Mouse (Mus musculus): Measurements from ENCODE around the gene Tcf7l1. TPM values are rescaled to one million over a fixed set of nuclear protein-coding genes. Genes with fewer than 3 reads are reported as not detected.

Tcf7l1 gene
- total and polyA plus RNA-seq, 3 experiments = not detected

DNA sequence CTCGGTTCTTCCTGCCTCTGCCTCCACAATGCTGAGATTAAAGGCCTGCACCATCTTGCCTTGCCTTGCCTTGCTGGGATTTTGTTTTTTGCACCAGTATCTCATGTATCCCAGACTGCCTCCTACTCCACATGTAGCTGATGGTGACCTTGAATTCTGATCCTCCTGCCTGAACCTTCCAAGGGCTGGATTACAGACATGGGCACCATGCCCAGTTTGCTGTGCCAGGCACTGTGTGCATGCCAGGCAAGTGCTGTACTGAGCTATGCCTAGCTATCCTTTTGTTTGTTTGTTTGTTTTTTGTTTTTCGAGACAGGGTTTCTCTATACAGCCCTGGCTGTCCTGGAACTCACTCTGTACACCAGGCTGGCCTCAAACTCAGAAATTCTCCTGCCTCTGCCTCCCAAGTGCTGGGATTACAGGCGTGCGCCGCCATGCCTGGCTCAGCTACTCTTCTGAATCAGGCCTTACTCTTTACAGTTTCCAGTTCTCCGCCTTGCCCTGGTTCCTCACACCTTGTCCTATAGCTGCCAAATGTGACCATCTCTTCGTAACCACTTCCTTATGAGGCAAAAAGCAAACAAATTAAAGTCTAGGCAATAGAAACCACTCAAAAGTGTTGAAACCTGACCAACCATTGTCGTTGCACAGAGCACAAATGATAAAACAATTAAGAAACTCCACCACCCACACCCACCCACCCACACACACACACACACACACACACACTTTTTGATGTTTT, 165.2 kb downstream of the Tcf7l1 start:
- Histone ChIP-seq H3K79me2 (ENCODE audit: control insufficient read depth, insufficient read depth, low read length, poor library complexity) (no peaks in the 10 kb centered on the region), H3K4me1 (ENCODE audit: control insufficient read depth in 1 of 2, insufficient read depth in 2 of 2, low read length in 2 of 2) (no peaks in the 10 kb centered on the region), H3K9ac (ENCODE audit: control insufficient read depth, low read depth, low read length, poor library complexity, severe bottlenecking) (no peak overlapping the region), H3K9me3 (replicated peaks; ENCODE audit: insufficient read depth, low read length) (no peaks in the 10 kb centered on the region), H3K27ac (ENCODE audit: control insufficient read depth, low read depth, low read length) (no peak overlapping the region), H3K36me3 (ENCODE audit: control insufficient read depth in 1 of 2, insufficient read depth in 2 of 2, low read length in 2 of 2) (0 out of 4 replicates have a peak, but pooled peaks cover 0 to 2% of the 10 kb centered on the region in 2 experiments), H3K27me3 (ENCODE audit: control insufficient read depth in 1 of 2, insufficient read depth in 2 of 2, low read length in 2 of 2) (peaks cover 2 to 7% of the 10 kb centered on the region in 2 experiments; a peak in 3 of 4 replicates), H3K4me3 (ENCODE audit: control insufficient read depth in 1 of 2, insufficient read depth in 1 of 2, low read depth in 2 of 2, low read length in 2 of 2) (no peak overlapping the region)
- TF ChIP-seq UBTF (IDR thresholded peaks at IDR 0.05; ENCODE audit: borderline replicate concordance, insufficient read depth, low read depth, low read length) = no peak
- TF ChIP-seq JUND (IDR thresholded peaks at IDR 0.05; ENCODE audit: low read depth, low read length) = no peak
- TF ChIP-seq CHD2 (IDR thresholded peaks at IDR 0.05; ENCODE audit: low read length) = no peak
- no peak for TF ChIP-seq POLR2AphosphoS5 (IDR thresholded peaks at IDR 0.05; ENCODE audit: borderline replicate concordance, low read depth, low read length)
- no peak for TF ChIP-seq MXI1 (IDR thresholded peaks at IDR 0.05; ENCODE audit: low read depth, low read length)
- no peak for TF ChIP-seq MEF2A (IDR thresholded peaks at IDR 0.05; ENCODE audit: extremely low read depth, insufficient replicate concordance, low read depth, low read length, poor library complexity, severe bottlenecking)
- TF ChIP-seq EP300 (IDR thresholded peaks at IDR 0.05; ENCODE audit: low read depth in 1 of 2, low read length in 2 of 2) = no peak
- no peak for TF ChIP-seq HCFC1 (IDR thresholded peaks at IDR 0.05; ENCODE audit: low read depth, low read length)
- TF ChIP-seq TAL1 (IDR thresholded peaks at IDR 0.05; ENCODE audit: low read length) = no peak
- no peak for TF ChIP-seq MAZ (IDR thresholded peaks at IDR 0.05; ENCODE audit: low read depth, low read length)
- TF ChIP-seq MAFK (IDR thresholded peaks at IDR 0.05; ENCODE audit: borderline replicate concordance, low read depth, low read length) = no peak
- no peak for TF ChIP-seq CTCF (IDR thresholded peaks at IDR 0.05 in 2 of 3, conservative IDR thresholded peaks at IDR 0.05 in 1 of 3; ENCODE audit: control insufficient read depth in 1 of 3, insufficient read depth in 1 of 3, low read depth in 2 of 3, low read length in 3 of 3, poor library complexity in 1 of 3, severe bottlenecking in 1 of 3)
- no peak for DNase-seq (ENCODE audit: low read depth, low spot score)

DNA sequence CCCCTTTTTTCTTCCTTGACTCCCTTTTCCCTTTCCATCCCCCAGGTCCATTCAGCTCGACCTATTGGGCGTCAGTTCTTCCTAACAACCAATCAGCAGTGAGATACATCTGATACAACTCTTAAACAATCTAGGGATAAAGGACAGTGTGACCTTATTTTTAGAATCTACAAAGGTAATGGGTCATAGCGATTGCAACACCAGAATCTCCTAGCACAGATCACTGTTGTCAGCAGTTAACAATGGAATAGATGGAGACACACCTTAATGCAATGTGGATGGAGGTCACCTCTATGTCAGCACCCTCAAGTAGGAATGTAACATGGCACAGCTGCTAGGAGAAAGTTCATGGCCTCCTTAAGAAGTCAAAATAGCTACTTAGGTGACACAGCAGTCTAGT, 166.1 kb downstream of the Tcf7l1 start:
- no peaks in the 10 kb centered on the region for H3K4me1 ChIP-seq (ENCODE audit: control insufficient read depth in 1 of 2, insufficient read depth in 2 of 2, low read length in 2 of 2)
- no peak for TF ChIP-seq ZNF384 (IDR thresholded peaks at IDR 0.05; ENCODE audit: low read depth, low read length)
- TF ChIP-seq KAT2A (conservative IDR thresholded peaks at IDR 0.05; ENCODE audit: low read depth, low read length) = no peak
- TF ChIP-seq MAX (IDR thresholded peaks at IDR 0.05; ENCODE audit: low read length) = no peak
- no peak for TF ChIP-seq HCFC1 (IDR thresholded peaks at IDR 0.05; ENCODE audit: low read depth, low read length)
- no peak for TF ChIP-seq MAFK (IDR thresholded peaks at IDR 0.05; ENCODE audit: borderline replicate concordance, low read depth, low read length)
- TF ChIP-seq EP300 (IDR thresholded peaks at IDR 0.05; ENCODE audit: low read depth in 1 of 2, low read length in 2 of 2) = no peak
- TF ChIP-seq POLR2A (IDR thresholded peaks at IDR 0.05; ENCODE audit: control insufficient read depth in 1 of 2, insufficient read depth in 1 of 2, low read depth in 1 of 2, low read length in 2 of 2, poor library complexity in 1 of 2) = no peak
- TF ChIP-seq MYC (IDR thresholded peaks at IDR 0.05; ENCODE audit: low read depth, low read length) = no peak
- TF ChIP-seq CTCF (IDR thresholded peaks at IDR 0.05 in 2 of 3, conservative IDR thresholded peaks at IDR 0.05 in 1 of 3; ENCODE audit: control insufficient read depth in 1 of 3, insufficient read depth in 1 of 3, low read depth in 2 of 3, low read length in 3 of 3, poor library complexity in 1 of 3, severe bottlenecking in 1 of 3) = no peak
- H3K27ac ChIP-seq (ENCODE audit: control insufficient read depth, low read depth, low read length) = no peak overlapping the region
- no peak for DNase-seq (ENCODE audit: low read depth, low spot score)
- no peak overlapping the region for H3K9ac ChIP-seq (ENCODE audit: control insufficient read depth, low read depth, low read length, poor library complexity, severe bottlenecking)
- no peak overlapping the region for H3K4me3 ChIP-seq (ENCODE audit: control insufficient read depth in 1 of 2, insufficient read depth in 1 of 2, low read depth in 2 of 2, low read length in 2 of 2)
- H3K79me2 ChIP-seq (ENCODE audit: control insufficient read depth, insufficient read depth, low read length, poor library complexity) = no peaks in the 10 kb centered on the region
- H3K36me3 ChIP-seq (ENCODE audit: control insufficient read depth in 1 of 2, insufficient read depth in 2 of 2, low read length in 2 of 2) = 0 out of 4 replicates have a peak, but pooled peaks cover 0 to 2% of the 10 kb centered on the region in 2 experiments
- H3K9me3 ChIP-seq (replicated peaks; ENCODE audit: insufficient read depth, low read length) = no peaks in the 10 kb centered on the region
- H3K27me3 ChIP-seq (ENCODE audit: control insufficient read depth in 1 of 2, insufficient read depth in 2 of 2, low read length in 2 of 2) = peaks cover 2 to 7% of the 10 kb centered on the region in 2 experiments; a peak in 3 of 4 replicates
